Mouse (Mus musculus) MEL (cell line): ENCODE data around the gene Scfd2. TPM values are rescaled to one million over a fixed set of nuclear protein-coding genes. Genes with fewer than 3 reads are reported as not detected.

Source experiments
- DNase-seq: peaks from one replicate; pipeline ENCODE4 v3.0.0; 2011; ENCODE audit warnings: low read depth, low spot score
- H3K27ac ChIP-seq: 2 replicates; pipeline ENCODE4 v1.5.1; 2012; ENCODE audit warnings: low read depth, mild to moderate bottlenecking, control low read depth, low read length, moderate library complexity; ENCODE audit not compliant: control insufficient read depth
- H3K27me3 ChIP-seq, 2 experiments: fragments of 150-350 bp in 1 of 2; sonication (generic) in 1 of 2; 2 replicates each; pipeline ENCODE4 v1.6.1; 2012; ENCODE audit warnings: low read length in 2 of 2, mild to moderate bottlenecking in 2 of 2, improper control_type of control experiment in 1 of 2, moderate library complexity in 1 of 2; ENCODE audit not compliant: insufficient read depth in 2 of 2, control insufficient read depth in 1 of 2
- H3K36me3 ChIP-seq, 2 experiments: 2 replicates each; pipeline ENCODE4 v1.6.1; 2012 to 2014; ENCODE audit warnings: low read length in 2 of 2, improper control_type of control experiment in 1 of 2, inconsistent platforms in 1 of 2, mild to moderate bottlenecking in 1 of 2; ENCODE audit not compliant: insufficient read depth in 2 of 2, control insufficient read depth in 1 of 2
- H3K4me1 ChIP-seq, 2 experiments: fragments of 150-350 bp in 1 of 2; sonication (generic) in 1 of 2; 2 replicates each; pipeline ENCODE4 v1.6.1; 2012; ENCODE audit warnings: low read length in 2 of 2, improper control_type of control experiment in 1 of 2, mild to moderate bottlenecking in 1 of 2; ENCODE audit not compliant: insufficient read depth in 2 of 2, control insufficient read depth in 1 of 2
- H3K4me3 ChIP-seq, 2 experiments: fragments of 150-350 bp in 1 of 2; sonication (generic) in 1 of 2; 2 replicates each; pipeline ENCODE4 v1.5.1; 2012; ENCODE audit warnings: low read depth in 2 of 2, low read length in 2 of 2, mild to moderate bottlenecking in 2 of 2, moderate library complexity in 2 of 2, control low read depth in 1 of 2, improper control_type of control experiment in 1 of 2; ENCODE audit not compliant: control insufficient read depth in 1 of 2, insufficient read depth in 1 of 2
- H3K79me2 ChIP-seq: 2 replicates; pipeline ENCODE4 v1.6.1; 2012; ENCODE audit warnings: mild to moderate bottlenecking, low read length, moderate library complexity; ENCODE audit not compliant: control insufficient read depth, poor library complexity, insufficient read depth
- H3K9ac ChIP-seq: 2 replicates; pipeline ENCODE4 v1.6.1; 2012; ENCODE audit warnings: low read depth, mild to moderate bottlenecking, control low read depth, low read length, moderate library complexity; ENCODE audit not compliant: control insufficient read depth, poor library complexity, severe bottlenecking
- H3K9me3 ChIP-seq: fragments of 150-350 bp; sonication (generic); replicated peaks from 2 replicates; pipeline ENCODE4 v1.6.1; 2012; ENCODE audit warnings: mild to moderate bottlenecking, low read length, improper control_type of control experiment, moderate library complexity; ENCODE audit not compliant: insufficient read depth
- BHLHE40 ChIP-seq: IDR thresholded peaks from 2 replicates; pipeline ENCODE4 v1.6.1; 2012; ENCODE audit warnings: low read depth, mild to moderate bottlenecking, inconsistent platforms, low read length, improper control_type of control experiment, borderline replicate concordance
- CHD1 ChIP-seq: IDR thresholded peaks from 2 replicates; pipeline ENCODE4 v1.6.1; 2012; ENCODE audit warnings: low read depth, mild to moderate bottlenecking, inconsistent platforms, low read length, improper control_type of control experiment
- CHD2 ChIP-seq: IDR thresholded peaks from 2 replicates; pipeline ENCODE4 v1.6.1; 2011; ENCODE audit warnings: low read length, improper control_type of control experiment
- EP300 ChIP-seq, 2 experiments: IDR thresholded peaks; 2 replicates each; pipeline ENCODE4 v1.6.1; 2011; ENCODE audit warnings: improper control_type of control experiment in 2 of 2, low read length in 2 of 2, low read depth in 1 of 2, mild to moderate bottlenecking in 1 of 2
- GATA1 ChIP-seq: IDR thresholded peaks from 2 replicates; pipeline ENCODE4 v1.6.1; 2011; ENCODE audit warnings: low read depth, low read length, improper control_type of control experiment
- JUND ChIP-seq: IDR thresholded peaks from 2 replicates; pipeline ENCODE4 v1.6.1; 2011; ENCODE audit warnings: low read depth, mild to moderate bottlenecking, improper control_type of control experiment, low read length
- KAT2A ChIP-seq: conservative IDR thresholded peaks from 2 replicates; pipeline ENCODE4 v1.6.1; 2012; ENCODE audit warnings: low read depth, low read length, improper control_type of control experiment, inconsistent platforms
- MAFK ChIP-seq: IDR thresholded peaks from 2 replicates; pipeline ENCODE4 v1.6.1; 2011; ENCODE audit warnings: low read depth, mild to moderate bottlenecking, low read length, improper control_type of control experiment, borderline replicate concordance
- MAZ ChIP-seq: IDR thresholded peaks from 2 replicates; pipeline ENCODE4 v1.6.1; 2012; ENCODE audit warnings: low read depth, mild to moderate bottlenecking, inconsistent platforms, low read length, improper control_type of control experiment
- MEF2A ChIP-seq: IDR thresholded peaks from 2 replicates; pipeline ENCODE4 v1.6.1; 2014; ENCODE audit warnings: low read depth, mild to moderate bottlenecking, inconsistent platforms, low read length, improper control_type of control experiment; ENCODE audit not compliant: poor library complexity, insufficient replicate concordance, severe bottlenecking; ENCODE audit errors: extremely low read depth
- MYB ChIP-seq: IDR thresholded peaks from 2 replicates; pipeline ENCODE4 v1.6.1; 2011; ENCODE audit warnings: mild to moderate bottlenecking, low read depth, low read length, improper control_type of control experiment
- POLR2AphosphoS2 ChIP-seq: IDR thresholded peaks from 2 replicates; pipeline ENCODE4 v1.6.1; 2011; ENCODE audit warnings: low read length, improper control_type of control experiment
- POLR2AphosphoS5 ChIP-seq: IDR thresholded peaks from 2 replicates; pipeline ENCODE4 v1.6.1; 2012; ENCODE audit warnings: low read depth, borderline replicate concordance, mild to moderate bottlenecking, inconsistent platforms, low read length, moderate library complexity, mixed read lengths
- RCOR1 ChIP-seq: IDR thresholded peaks from 2 replicates; pipeline ENCODE4 v1.6.1; 2012; ENCODE audit warnings: low read depth, mild to moderate bottlenecking, inconsistent platforms, low read length, improper control_type of control experiment
- SIN3A ChIP-seq: IDR thresholded peaks from 2 replicates; pipeline ENCODE4 v1.6.1; 2012; ENCODE audit warnings: low read length, improper control_type of control experiment, inconsistent platforms
- SMC3 ChIP-seq: IDR thresholded peaks from 2 replicates; pipeline ENCODE4 v1.6.1; 2011; ENCODE audit warnings: low read depth, low read length, improper control_type of control experiment
- TBP ChIP-seq: IDR thresholded peaks from 2 replicates; pipeline ENCODE4 v1.8.0; 2011; ENCODE audit warnings: low read depth, low read length, improper control_type of control experiment
- TCF12 ChIP-seq: IDR thresholded peaks from 2 replicates; pipeline ENCODE4 v1.6.1; 2014; ENCODE audit warnings: low read depth, mild to moderate bottlenecking, inconsistent platforms, low read length, improper control_type of control experiment, moderate library complexity
- UBTF ChIP-seq: IDR thresholded peaks from 2 replicates; pipeline ENCODE4 v1.6.1; 2012; ENCODE audit warnings: low read depth, mild to moderate bottlenecking, inconsistent platforms, low read length, improper control_type of control experiment, moderate library complexity, borderline replicate concordance; ENCODE audit not compliant: insufficient read depth
- USF1 ChIP-seq: IDR thresholded peaks from 2 replicates; pipeline ENCODE4 v1.6.1; 2014; ENCODE audit warnings: low read depth, mild to moderate bottlenecking, inconsistent platforms, low read length, improper control_type of control experiment, moderate library complexity
- ZC3H11A ChIP-seq: IDR thresholded peaks from 2 replicates; pipeline ENCODE4 v1.6.1; 2012; ENCODE audit warnings: low read depth, mild to moderate bottlenecking, inconsistent platforms, low read length, improper control_type of control experiment
- ZMIZ1 ChIP-seq: IDR thresholded peaks from 2 replicates; pipeline ENCODE4 v1.6.1; 2012; ENCODE audit warnings: low read depth, mild to moderate bottlenecking, inconsistent platforms, low read length, improper control_type of control experiment, moderate library complexity
- polyA plus RNA-seq, 2 experiments: library from polyadenylated mRNA; stranded (reverse) in 1 of 2; unstranded in 1 of 2; fragments of >175 nt in 1 of 2; fragments of >200 nt in 1 of 2; gene quantifications; 2 replicates each; pipeline versions ENCODE4 v1.2.1 to v1.2.4; 2012; ENCODE audit warnings: low replicate concordance in 2 of 2, low read depth in 1 of 2; ENCODE audit not compliant: insufficient read length in 2 of 2, insufficient read depth in 1 of 2, missing spikeins in 1 of 2
- total RNA-seq: library from RNA; depleted of rRNA; stranded (reverse); fragments of 300-350 nt; gene quantifications from 2 replicates; pipeline ENCODE4 v1.2.3, GENCODE M21; 2012

Scfd2 gene
- total and polyA plus RNA-seq, 3 experiments = 18.8 to 20.3 TPM; not detected in 1

GRCm38 (mm10) chr5:74159906-74160305 is 371.7 kb downstream of the Scfd2 start:
- no peak overlapping the region for H3K9ac ChIP-seq
- H3K79me2 ChIP-seq = no peaks in the 10 kb centered on the region
- H3K36me3 ChIP-seq = no peaks in the 10 kb centered on the region
- TF ChIP-seq MAFK (no peak), RCOR1 (no peak), CHD1 (no peak), GATA1 (no peak)
- TF ChIP-seq, all 39 proteins: peak for 0
- H3K4me3 ChIP-seq = no peak overlapping the region
- no peaks in the 10 kb centered on the region for H3K9me3 ChIP-seq
- H3K4me1 ChIP-seq = no peaks in the 10 kb centered on the region
- H3K27me3 ChIP-seq = peaks cover 0 to 1% of the 10 kb centered on the region in 2 experiments; a peak in 1 of 4 replicates
- no peak overlapping the region for H3K27ac ChIP-seq
- no peak for DNase-seq

- peaks cover 0 to 1% of the 10 kb centered on the region in 2 experiments; a peak in 1 of 4 replicates for H3K27me3 ChIP-seq
- no peaks in the 10 kb centered on the region for H3K79me2 ChIP-seq
- no peak overlapping the region for H3K27ac ChIP-seq
- TF ChIP-seq RCOR1 = no peak
- no peak for TF ChIP-seq POLR2AphosphoS5
- no peak for DNase-seq
- no peaks in the 10 kb centered on the region for H3K9me3 ChIP-seq
- H3K4me1 ChIP-seq = no peaks in the 10 kb centered on the region
- H3K4me3 ChIP-seq = no peak overlapping the region
- H3K36me3 ChIP-seq = no peaks in the 10 kb centered on the region
- no peak overlapping the region for H3K9ac ChIP-seq
Measured at GRCm38 (mm10) chr5:74158929-74159632, 372.5 kb downstream of the Scfd2 start.

GRCm38 (mm10) chr5:74155860-74156351 is 375.7 kb downstream of the Scfd2 start:
- no peak for DNase-seq

More at GRCm38 (mm10) chr5:74155860-74156351, 375.7 kb downstream of the Scfd2 start:
- no peak for TF ChIP-seq SIN3A
- no peak for TF ChIP-seq EP300 (IDR thresholded peaks at IDR 0.05; ENCODE audit: low read depth in 1 of 2, low read length in 2 of 2)
- no peak for TF ChIP-seq POLR2AphosphoS2
- no peak for TF ChIP-seq UBTF
- TF ChIP-seq MAZ = no peak
- TF ChIP-seq USF1 = no peak
- no peak for TF ChIP-seq ZMIZ1
- TF ChIP-seq CHD2 = no peak
- TF ChIP-seq GATA1 = no peak
- TF ChIP-seq MEF2A = no peak
- TF ChIP-seq RCOR1 = no peak
- TF ChIP-seq SMC3 = no peak
- TF ChIP-seq ZC3H11A = no peak
- TF ChIP-seq BHLHE40 = no peak
- TF ChIP-seq TBP = no peak
- no peak for TF ChIP-seq KAT2A
- TF ChIP-seq MYB = no peak
- no peak for TF ChIP-seq TCF12
- TF ChIP-seq MAFK = no peak
- no peak for TF ChIP-seq JUND
- TF ChIP-seq, all 39 proteins: peak for 0
- no peak overlapping the region for H3K4me3 ChIP-seq
- no peaks in the 10 kb centered on the region for H3K79me2 ChIP-seq
- H3K36me3 ChIP-seq = no peaks in the 10 kb centered on the region
- no peaks in the 10 kb centered on the region for H3K9me3 ChIP-seq
- no peaks in the 10 kb centered on the region for H3K4me1 ChIP-seq
- peaks cover 0 to 1% of the 10 kb centered on the region in 2 experiments; a peak in 1 of 4 replicates for H3K27me3 ChIP-seq
- no peak overlapping the region for H3K9ac ChIP-seq
- H3K27ac ChIP-seq = no peak overlapping the region
